Mouse (Mus musculus) embryo, embryonic 11 days (tissue): ENCODE data around the gene Vsx2.
"Not testable (repeated sequence)": the region's sequence is repeated elsewhere in the genome, so short reads cannot be mapped to it uniquely, and the experiment has no call there.

Source experiments
- DNase-seq: peaks from one replicate; pipeline ENCODE4 v3.0.0-alpha.2; 2015

Vsx2 gene

GRCm38 (mm10) chr12:84569336-84569970 is at the start of gene Vsx2:
Gene Vsx2, plus strand, starts transcription at chr12:84569762.
- peak; percentile 17 for DNase-seq

- DNase-seq, result no peak
These were observed 45.8 kb upstream of the Vsx2 start for GRCm38 (mm10) chr12:84523728-84524127.

GRCm38 (mm10) chr12:84524147-84525050 is 45.2 kb upstream of the Vsx2 start:
- DNase-seq, result peak; percentile 65

- DNase-seq, result no peak
These were observed 44.1 kb upstream of the Vsx2 start for GRCm38 (mm10) chr12:84525422-84525821.

GRCm38 (mm10) chr12:84530426-84530825 is 39.1 kb upstream of the Vsx2 start:
- no peak for DNase-seq

GRCm38 (mm10) chr12:84531906-84532829 is 37.4 kb upstream of the Vsx2 start:
- peak; percentile 49 for DNase-seq

- no peak for DNase-seq
These were observed 36.7 kb upstream of the Vsx2 start for GRCm38 (mm10) chr12:84532830-84533199.

- no peak for DNase-seq
These were observed 35.7 kb upstream of the Vsx2 start for GRCm38 (mm10) chr12:84533706-84534486.

GRCm38 (mm10) chr12:84539537-84539936 is 30.0 kb upstream of the Vsx2 start:
- DNase-seq, result not testable (repeated sequence)

- DNase-seq, result no peak
These were observed 28.1 kb upstream of the Vsx2 start for GRCm38 (mm10) chr12:84541391-84541958.

- DNase-seq, result peak; percentile 81
These were observed 23.5 kb upstream of the Vsx2 start for GRCm38 (mm10) chr12:84546028-84546427.

GRCm38 (mm10) chr12:84546577-84547085 is 22.9 kb upstream of the Vsx2 start:
- no peak for DNase-seq

- DNase-seq, result no peak
These were observed 21.3 kb upstream of the Vsx2 start for GRCm38 (mm10) chr12:84548251-84548650.

GRCm38 (mm10) chr12:84555218-84555617 is 14.3 kb upstream of the Vsx2 start:
- DNase-seq, result no peak

GRCm38 (mm10) chr12:84562558-84562957 is 7.0 kb upstream of the Vsx2 start:
- DNase-seq, result no peak

- no peak for DNase-seq
These were observed 2.0 kb upstream of the Vsx2 start for GRCm38 (mm10) chr12:84567576-84567975.

- DNase-seq, result peak; percentile 49
These were observed 573 bp downstream of the Vsx2 start for GRCm38 (mm10) chr12:84569976-84570693.

- peak; percentile 35 for DNase-seq
These were observed 1.3 kb downstream of the Vsx2 start for GRCm38 (mm10) chr12:84570694-84571415.

GRCm38 (mm10) chr12:84571466-84572340 is 2.1 kb downstream of the Vsx2 start:
- peak; percentile 57 for DNase-seq
